Mouse (Mus musculus) intestine, embryonic 14.5 days (tissue): Measurements from ENCODE around the gene A230072I06Rik. TPM values are rescaled to one million over a fixed set of nuclear protein-coding genes. Genes with fewer than 3 reads are reported as not detected.

ENCODE experiments used
- ATAC-seq: fragments of 200-750 bp; cut with Nextera tagmentation; replicated peaks from 2 replicates; pipeline ENCODE4 v1.8.0; 2017; ENCODE audit warnings: low read depth, moderate number of reproducible peaks, moderate TSS enrichment, moderate library complexity; ENCODE audit not compliant: low FRiP score, low TSS enrichment
- DNase-seq: peaks from one replicate; pipeline ENCODE4 v3.0.0-alpha.2; 2018; ENCODE audit warnings: low spot score
- H3K27ac ChIP-seq: fragments of 300-500 bp; sonication (generic); 2 replicates; pipeline ENCODE4 v1.5.1; 2014; ENCODE audit warnings: low read depth, mild to moderate bottlenecking, control low read depth
- H3K27me3 ChIP-seq: fragments of 300-500 bp; sonication (generic); replicated peaks from 2 replicates; pipeline ENCODE4 v1.6.1; 2014; ENCODE audit warnings: low read length, control low read depth; ENCODE audit not compliant: control insufficient read depth, insufficient read depth
- H3K36me3 ChIP-seq: fragments of 300-500 bp; sonication (generic); 2 replicates; pipeline ENCODE4 v1.6.1; 2014; ENCODE audit warnings: low read length, control low read depth; ENCODE audit not compliant: control insufficient read depth, insufficient read depth
- H3K4me1 ChIP-seq: fragments of 300-500 bp; sonication (generic); replicated peaks from 2 replicates; pipeline ENCODE4 v1.6.1; 2014; ENCODE audit warnings: low read length, control low read depth, mixed read lengths; ENCODE audit not compliant: control insufficient read depth, insufficient read depth
- H3K4me2 ChIP-seq: fragments of 300-500 bp; sonication (generic); 2 replicates; pipeline ENCODE4 v1.6.1; 2014; ENCODE audit warnings: low read length
- H3K4me3 ChIP-seq: fragments of 300-500 bp; sonication (generic); 2 replicates; pipeline ENCODE4 v1.5.1; 2014; ENCODE audit warnings: low read depth, low read length, control low read depth, mixed read lengths
- H3K9ac ChIP-seq: fragments of 300-500 bp; sonication (generic); 2 replicates; pipeline ENCODE4 v1.6.1; 2014; ENCODE audit warnings: mild to moderate bottlenecking, low read length
- H3K9me3 ChIP-seq: fragments of 300-500 bp; sonication (generic); 2 replicates; pipeline ENCODE4 v1.6.1; 2016; ENCODE audit warnings: low read length, control low read depth; ENCODE audit not compliant: control insufficient read depth
- WGBS: fragments of 180-500 bp; shearing (Covaris S2); extraction: QIAGEN DNeasy Blood & Tissue Kit; methylation state at CpG from one replicate; pipeline ENCODE4 v1.1.7; 2014; 5-methylcytosine and 5-hydroxymethylcytosine counted together
- polyA plus RNA-seq: library from polyadenylated mRNA; unstranded; fragments of >200 nt; fragmentation: Nextera tagmentation; extraction: Ambion mirVana; gene quantifications from 2 replicates; pipeline ENCODE4 v1.2.1, GENCODE M21; 2014

Gene A230072I06Rik
- polyA plus RNA-seq, 1 experiment from 2014 or later, result not detected

GRCm38 (mm10) chr8:12327707-12328471, 49.3 kb downstream of the A230072I06Rik start:
- H3K36me3 ChIP-seq, result no peaks in the 10 kb centered on the region
- no peak overlapping the region for H3K4me2 ChIP-seq
- ATAC-seq (no peak), DNase-seq (no peak)
- H3K27ac ChIP-seq, result no peak overlapping the region
- H3K27me3 ChIP-seq, result peaks cover 6% of the 10 kb centered on the region; the same call in 1 of the 2 replicates
- H3K4me1 ChIP-seq, result no peaks in the 10 kb centered on the region
- H3K4me3 ChIP-seq, result no peak overlapping the region
- 78% methylated on average over 21 of the region's 21 CpGs for WGBS
- no peaks in the 10 kb centered on the region for H3K9me3 ChIP-seq
- H3K9ac ChIP-seq, result no peak overlapping the region

GRCm38 (mm10) chr8:12328476-12328875, 49.9 kb downstream of the A230072I06Rik start:
- no peak overlapping the region for H3K27ac ChIP-seq
- H3K27me3 ChIP-seq, result 0 out of 2 replicates have a peak, but pooled peaks cover 3% of the 10 kb centered on the region
- WGBS, result 68% methylated on average over 9 of the region's 9 CpGs
- H3K9me3 ChIP-seq, result no peaks in the 10 kb centered on the region
- no peak overlapping the region for H3K4me2 ChIP-seq
- no peak for DNase-seq
- H3K4me1 ChIP-seq, result no peaks in the 10 kb centered on the region
- no peak overlapping the region for H3K4me3 ChIP-seq
- no peaks in the 10 kb centered on the region for H3K36me3 ChIP-seq
- no peak overlapping the region for H3K9ac ChIP-seq
- no peak for ATAC-seq

GRCm38 (mm10) chr8:12330066-12330465, 51.4 kb downstream of the A230072I06Rik start:
- Histone ChIP-seq H3K27me3 (no peaks in the 10 kb centered on the region), H3K36me3 (no peaks in the 10 kb centered on the region), H3K9ac (no peak overlapping the region), H3K27ac (no peak overlapping the region), H3K4me3 (no peak overlapping the region), H3K4me2 (no peak overlapping the region), H3K9me3 (no peaks in the 10 kb centered on the region), H3K4me1 (no peaks in the 10 kb centered on the region)
- 29% methylated on average over 8 of the region's 8 CpGs for WGBS
- ATAC-seq (no peak), DNase-seq (no peak)

Other genes with a start within 250 kb of the A230072I06Rik start
- gene Sox1, start 116.5 kb downstream of the A230072I06Rik start, polyA plus RNA-seq, result 0.05 TPM in 1 of 2 replicates, not detected in the other